Mouse (Mus musculus) heart, adult 9 months (tissue): ENCODE results near the gene Cacna2d2.
A peak's percentile ranks its signal among the peaks of the same experiment; 100 is the strongest.

Experiments used
- DNase-seq, 2 experiments: peaks; one replicate each; pipeline ENCODE4 v3.0.0; 2022; ENCODE audit warnings: low spot score in 2 of 2

Cacna2d2 gene

GRCm38 (mm10) chr9:107399491-107399971 is at the start of gene Cacna2d2:
Gene Cacna2d2 (plus strand): TSS chr9:107399612.
- peak; percentile 33 to 43 for DNase-seq

- DNase-seq = no peak
Observed at GRCm38 (mm10) chr9:107354826-107355225, 44.6 kb upstream of the Cacna2d2 start.

GRCm38 (mm10) chr9:107355870-107356765 is 43.3 kb upstream of the Cacna2d2 start:
- peak in 1 of 2 experiments; percentile 34 for DNase-seq

- peak in 1 of 2 experiments; percentile 55 for DNase-seq
Observed at GRCm38 (mm10) chr9:107357651-107358050, 41.8 kb upstream of the Cacna2d2 start.

GRCm38 (mm10) chr9:107360989-107361388 is 38.4 kb upstream of the Cacna2d2 start:
- no peak for DNase-seq

- DNase-seq = peak in 1 of 2 experiments; percentile 19
Observed at GRCm38 (mm10) chr9:107366644-107367043, 32.8 kb upstream of the Cacna2d2 start.

- no peak for DNase-seq
Observed at GRCm38 (mm10) chr9:107368302-107368701, 31.1 kb upstream of the Cacna2d2 start.

- DNase-seq = no peak
Observed at GRCm38 (mm10) chr9:107369270-107370105, 29.9 kb upstream of the Cacna2d2 start.

GRCm38 (mm10) chr9:107370106-107370463 is 29.3 kb upstream of the Cacna2d2 start:
- DNase-seq = no peak

- no peak for DNase-seq
Observed at GRCm38 (mm10) chr9:107372441-107372840, 27.0 kb upstream of the Cacna2d2 start.

- DNase-seq = no peak
Observed at GRCm38 (mm10) chr9:107374623-107375022, 24.8 kb upstream of the Cacna2d2 start.

GRCm38 (mm10) chr9:107375451-107375850 is 24.0 kb upstream of the Cacna2d2 start:
- DNase-seq = no peak

- DNase-seq = no peak
Observed at GRCm38 (mm10) chr9:107377961-107378512, 21.4 kb upstream of the Cacna2d2 start.

- peak; percentile 14 to 15 for DNase-seq
Observed at GRCm38 (mm10) chr9:107381723-107382122, 17.7 kb upstream of the Cacna2d2 start.

GRCm38 (mm10) chr9:107384396-107384795 is 15.0 kb upstream of the Cacna2d2 start:
- no peak for DNase-seq

GRCm38 (mm10) chr9:107386722-107387121 is 12.7 kb upstream of the Cacna2d2 start:
- DNase-seq = no peak

GRCm38 (mm10) chr9:107387708-107388107 is 11.7 kb upstream of the Cacna2d2 start:
- DNase-seq = no peak

GRCm38 (mm10) chr9:107388263-107388662 is 11.1 kb upstream of the Cacna2d2 start:
- DNase-seq = no peak

- DNase-seq = no peak
Observed at GRCm38 (mm10) chr9:107396397-107396796, 3.0 kb upstream of the Cacna2d2 start.

GRCm38 (mm10) chr9:107398968-107399367 is 444 bp upstream of the Cacna2d2 start:
- DNase-seq = no peak

GRCm38 (mm10) chr9:107400060-107400511 is 674 bp downstream of the Cacna2d2 start:
- no peak for DNase-seq
